Mouse (Mus musculus) midbrain, embryonic 14.5 days (tissue): ENCODE results near the gene Pigb. TPM values are rescaled to one million over a fixed set of nuclear protein-coding genes. Genes with fewer than 3 reads are reported as not detected.

ENCODE experiments used
- ATAC-seq: fragments of 200-750 bp; cut with Nextera tagmentation; 2 replicates; pipeline ENCODE4 v1.8.0; 2017; ENCODE audit warnings: moderate number of reproducible peaks, moderate library complexity; ENCODE audit not compliant: low FRiP score, low TSS enrichment
- DNase-seq: peaks from one replicate; pipeline ENCODE4 v3.0.0-alpha.2; 2015
- H3K27ac ChIP-seq: fragments of 300-500 bp; sonication (generic); replicated peaks from 2 replicates; pipeline ENCODE4 v1.5.1; 2014; ENCODE audit warnings: mild to moderate bottlenecking, low read depth, low read length, moderate library complexity
- H3K27me3 ChIP-seq: fragments of 300-500 bp; sonication (generic); 2 replicates; pipeline ENCODE4 v1.6.1; 2014; ENCODE audit warnings: low read length, control low read depth, mixed read lengths; ENCODE audit not compliant: control insufficient read depth, insufficient read depth
- H3K36me3 ChIP-seq: fragments of 300-500 bp; sonication (generic); 2 replicates; pipeline ENCODE4 v1.6.1; 2014; ENCODE audit warnings: low read length, control low read depth; ENCODE audit not compliant: control insufficient read depth, insufficient read depth
- H3K4me1 ChIP-seq: fragments of 300-500 bp; sonication (generic); 2 replicates; pipeline ENCODE4 v1.6.1; 2014; ENCODE audit warnings: mild to moderate bottlenecking, antibody characterized with exemption, low read length, control low read depth; ENCODE audit not compliant: control insufficient read depth, insufficient read depth
- H3K4me2 ChIP-seq: fragments of 300-500 bp; sonication (generic); 2 replicates; pipeline ENCODE4 v1.6.1; 2014; ENCODE audit warnings: mild to moderate bottlenecking, low read length, moderate library complexity
- H3K4me3 ChIP-seq: fragments of 300-500 bp; sonication (generic); replicated peaks from 2 replicates; pipeline ENCODE4 v1.5.1; 2014; ENCODE audit warnings: low read depth, low read length
- H3K9ac ChIP-seq: fragments of 300-500 bp; sonication (generic); replicated peaks from 2 replicates; pipeline ENCODE4 v1.6.1; 2014; ENCODE audit warnings: mild to moderate bottlenecking, low read length, moderate library complexity
- H3K9me3 ChIP-seq: fragments of 300-500 bp; sonication (generic); 2 replicates; pipeline ENCODE4 v1.6.1; 2016; ENCODE audit warnings: low read length, control low read depth, mixed read lengths; ENCODE audit not compliant: control insufficient read depth
- WGBS: fragments of 180-500 bp; shearing (Covaris S2); extraction: QIAGEN DNeasy Blood & Tissue Kit; methylation state at CpG from one replicate; pipeline ENCODE4 v1.1.7; 2014; 5-methylcytosine and 5-hydroxymethylcytosine counted together
- polyA plus RNA-seq: library from polyadenylated mRNA; unstranded; fragments of >200 nt; fragmentation: Nextera tagmentation; extraction: Ambion mirVana; gene quantifications from 2 replicates; pipeline ENCODE4 v1.2.1, GENCODE M21; 2014

Pigb gene
- polyA plus RNA-seq = 13.6 and 16.8 TPM in 2 replicates

GRCm38 (mm10) chr9:73040080-73040479, at the start of gene Pigb:
Gene Pigb, minus strand, starts transcription at chr9:73040378.
- ATAC-seq (no peak), DNase-seq (peak; percentile 3)
- Histone ChIP-seq H3K36me3 (0 out of 2 replicates have a peak, but pooled peaks cover 7% of the 10 kb centered on the region), H3K9me3 (no peaks in the 10 kb centered on the region), H3K4me1 (peaks cover 25% of the 10 kb centered on the region), H3K9ac (peak within 1 kb of the TSS; percentile 72), H3K27me3 (no peaks in the 10 kb centered on the region), H3K4me3 (peak within 1 kb of the TSS; percentile 76), H3K4me2 (peak within 1 kb of the TSS; percentile 89), H3K27ac (peak within 1 kb of the TSS; percentile 83)
- 32% methylated on average over 6 of the region's 6 CpGs for WGBS

- Histone ChIP-seq H3K27ac (no peak overlapping the region), H3K9ac (no peak overlapping the region), H3K36me3 (no peaks in the 10 kb centered on the region), H3K4me3 (no peak overlapping the region), H3K27me3 (no peaks in the 10 kb centered on the region), H3K4me1 (no peaks in the 10 kb centered on the region), H3K9me3 (no peaks in the 10 kb centered on the region), H3K4me2 (no peak overlapping the region)
- WGBS = 81% methylated on average over 16 of the region's 16 CpGs
- no peak for ATAC-seq
- DNase-seq = no peak
Observed at GRCm38 (mm10) chr9:73089222-73089920, 49.2 kb upstream of the Pigb start.

- DNase-seq (no peak), ATAC-seq (no peak)
- H3K4me1 ChIP-seq = no peaks in the 10 kb centered on the region
- no peak overlapping the region for H3K27ac ChIP-seq
- no peak overlapping the region for H3K4me3 ChIP-seq
- H3K36me3 ChIP-seq = no peaks in the 10 kb centered on the region
- 84% methylated on average over 5 of the region's 5 CpGs for WGBS
- no peaks in the 10 kb centered on the region for H3K9me3 ChIP-seq
- no peaks in the 10 kb centered on the region for H3K27me3 ChIP-seq
- H3K9ac ChIP-seq = no peak overlapping the region
- no peak overlapping the region for H3K4me2 ChIP-seq
Observed at GRCm38 (mm10) chr9:73087581-73087980, 47.4 kb upstream of the Pigb start.

GRCm38 (mm10) chr9:73087121-73087520, 46.9 kb upstream of the Pigb start:
- no peak overlapping the region for H3K4me3 ChIP-seq
- no peaks in the 10 kb centered on the region for H3K4me1 ChIP-seq
- H3K36me3 ChIP-seq = no peaks in the 10 kb centered on the region
- DNase-seq (no peak), ATAC-seq (no peak)
- H3K27me3 ChIP-seq = no peaks in the 10 kb centered on the region
- H3K4me2 ChIP-seq = no peak overlapping the region
- WGBS = 61% methylated on average over 8 of the region's 8 CpGs
- no peaks in the 10 kb centered on the region for H3K9me3 ChIP-seq
- H3K27ac ChIP-seq = no peak overlapping the region
- no peak overlapping the region for H3K9ac ChIP-seq

- no peak overlapping the region for H3K4me3 ChIP-seq
- H3K4me1 ChIP-seq = no peaks in the 10 kb centered on the region
- no peak overlapping the region for H3K27ac ChIP-seq
- H3K27me3 ChIP-seq = no peaks in the 10 kb centered on the region
- ATAC-seq = no peak
- no peaks in the 10 kb centered on the region for H3K36me3 ChIP-seq
- 88% methylated on average over 6 of the region's 6 CpGs for WGBS
- H3K9ac ChIP-seq = no peak overlapping the region
- DNase-seq = no peak
- H3K9me3 ChIP-seq = no peaks in the 10 kb centered on the region
- H3K4me2 ChIP-seq = no peak overlapping the region
Observed at GRCm38 (mm10) chr9:73085845-73086244, 45.7 kb upstream of the Pigb start.

GRCm38 (mm10) chr9:73083956-73084355, 43.8 kb upstream of the Pigb start:
- Histone ChIP-seq H3K4me3 (no peak overlapping the region), H3K4me1 (no peaks in the 10 kb centered on the region), H3K4me2 (no peak overlapping the region), H3K36me3 (no peaks in the 10 kb centered on the region), H3K27me3 (no peaks in the 10 kb centered on the region), H3K9me3 (no peaks in the 10 kb centered on the region), H3K9ac (no peak overlapping the region), H3K27ac (no peak overlapping the region)
- ATAC-seq (no peak), DNase-seq (no peak)
- 78% methylated on average over 6 of the region's 6 CpGs for WGBS

GRCm38 (mm10) chr9:73082291-73083000, 42.3 kb upstream of the Pigb start:
- H3K4me1 ChIP-seq = no peaks in the 10 kb centered on the region
- ATAC-seq = no peak
- WGBS = 74% methylated on average over 8 of the region's 8 CpGs
- no peaks in the 10 kb centered on the region for H3K9me3 ChIP-seq
- no peaks in the 10 kb centered on the region for H3K27me3 ChIP-seq
- H3K27ac ChIP-seq = no peak overlapping the region
- no peak overlapping the region for H3K4me2 ChIP-seq
- no peak overlapping the region for H3K4me3 ChIP-seq
- DNase-seq = no peak
- H3K9ac ChIP-seq = no peak overlapping the region
- no peaks in the 10 kb centered on the region for H3K36me3 ChIP-seq

- no peaks in the 10 kb centered on the region for H3K27me3 ChIP-seq
- no peaks in the 10 kb centered on the region for H3K4me1 ChIP-seq
- H3K4me3 ChIP-seq = no peak overlapping the region
- no peaks in the 10 kb centered on the region for H3K9me3 ChIP-seq
- H3K9ac ChIP-seq = no peak overlapping the region
- no peaks in the 10 kb centered on the region for H3K36me3 ChIP-seq
- H3K4me2 ChIP-seq = no peak overlapping the region
- no peak for DNase-seq
- no peak for ATAC-seq
- 38% methylated on average over 7 of the region's 7 CpGs for WGBS
- H3K27ac ChIP-seq = no peak overlapping the region
Observed at GRCm38 (mm10) chr9:73079801-73080325, 39.7 kb upstream of the Pigb start.
